Mouse (Mus musculus): ENCODE data around the gene Atp1a2.
"Not testable (repeated sequence)": the region's sequence is repeated elsewhere in the genome, so short reads cannot be mapped to it uniquely, and the experiment has no call there.

The Atp1a2 gene

DNA sequence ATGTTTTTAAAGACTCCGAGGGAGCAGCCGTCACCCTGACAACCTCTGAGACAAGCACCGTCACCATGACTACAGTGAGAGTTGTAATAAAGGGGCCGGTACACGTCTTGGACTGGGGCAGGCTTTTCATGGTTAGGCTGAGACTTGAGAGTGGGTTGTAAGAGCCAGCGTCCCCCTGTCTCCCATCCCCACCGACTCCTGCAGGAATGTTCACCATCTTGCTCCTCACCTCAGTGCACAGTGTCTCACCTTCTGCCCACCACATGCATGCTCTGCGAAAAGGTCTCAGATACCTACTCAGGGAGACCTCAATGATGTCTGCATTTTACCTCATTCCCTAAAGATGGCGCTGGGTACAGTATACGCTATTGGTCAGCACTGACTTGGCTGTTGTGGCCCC, 26.1 kb downstream of the Atp1a2 start:
- DNase-seq (ENCODE audit: low read depth), result no peak

GRCm38 (mm10) chr1:172271208-172271607, 26.7 kb downstream of the Atp1a2 start:
- DNase-seq (ENCODE audit: low read depth), result no peak

- DNase-seq (ENCODE audit: low read depth), result no peak
These were observed 36.3 kb downstream of the Atp1a2 start, which contains the start of gene Igsf8 for GRCm38 (mm10) chr1:172261477-172262078. Gene Igsf8, plus strand, starts transcription at chr1:172261641.

- DNase-seq (ENCODE audit: low read depth), result no peak
These were observed 39.5 kb downstream of the Atp1a2 start, which contains the start of gene Atp1a4 for GRCm38 (mm10) chr1:172258314-172258713. Gene Atp1a4, minus strand, starts transcription at chr1:172258414.

DNA sequence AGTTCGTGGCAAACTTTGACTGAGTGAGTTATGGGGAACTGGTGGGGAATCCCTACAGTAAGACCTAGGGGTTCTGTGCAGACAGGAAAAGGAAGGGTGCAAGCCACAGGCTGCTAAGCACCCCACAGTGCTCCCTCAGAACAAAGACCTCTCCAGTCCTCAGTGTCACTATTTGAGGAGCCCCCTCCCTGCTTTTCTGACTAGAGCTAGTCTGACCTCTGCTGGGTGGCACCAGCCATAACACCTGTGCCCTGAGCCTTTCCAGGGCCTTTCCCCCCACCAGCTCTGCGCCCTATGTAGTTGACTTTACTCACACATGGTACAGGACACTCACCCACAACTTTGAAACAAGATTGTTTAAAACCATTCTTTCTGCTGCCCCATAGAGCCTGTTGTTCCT, 50.2 kb downstream of the Atp1a2 start:
- DNase-seq (ENCODE audit: low read depth), result peak; percentile 57

GRCm38 (mm10) chr1:172247216-172247615, 50.6 kb downstream of the Atp1a2 start:
- DNase-seq (ENCODE audit: low read depth), result no peak

DNA sequence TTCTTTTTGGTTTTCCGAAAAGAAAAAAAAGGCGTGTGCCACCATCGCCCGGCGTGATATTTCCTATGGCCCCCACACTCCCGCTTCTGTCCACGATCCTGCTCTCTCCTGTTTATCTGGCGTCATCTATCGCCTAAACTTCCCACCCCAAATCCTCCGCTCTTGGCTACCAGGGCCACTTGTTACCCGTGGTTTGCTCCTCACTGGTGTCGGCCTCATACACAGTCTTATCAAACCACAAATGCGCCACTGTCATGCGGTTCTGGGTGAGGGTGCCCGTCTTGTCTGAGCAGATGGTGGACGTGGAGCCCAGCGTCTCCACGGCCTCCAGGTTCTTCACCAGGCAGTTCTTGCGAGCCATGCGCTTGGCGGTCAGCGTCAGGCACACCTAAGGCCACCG, 53.2 kb downstream of the Atp1a2 start:
- not testable (repeated sequence) for DNase-seq (ENCODE audit: low read depth)

- DNase-seq (ENCODE audit: low read depth), result no peak
These were observed 54.2 kb downstream of the Atp1a2 start for GRCm38 (mm10) chr1:172243547-172244205.

DNA sequence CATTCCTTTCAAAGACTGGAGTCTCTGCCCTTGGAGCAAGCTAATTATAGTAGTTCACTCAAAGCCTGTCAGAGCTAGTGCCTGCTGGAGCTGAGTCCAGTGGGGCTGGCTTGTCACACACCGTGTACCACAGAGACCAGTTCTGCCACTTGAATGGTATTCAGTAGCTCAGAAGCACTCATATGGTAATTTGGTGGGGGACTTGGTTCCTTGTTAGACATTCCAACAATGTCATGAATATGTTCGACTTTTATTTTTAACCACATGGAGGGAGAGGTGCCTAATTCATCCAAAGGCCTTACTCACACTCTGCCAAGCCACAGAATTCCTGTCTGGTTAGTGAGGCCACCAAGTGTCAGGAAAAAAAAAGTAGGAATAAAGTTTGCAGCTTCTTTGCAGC, 55.5 kb downstream of the Atp1a2 start:
- no peak for DNase-seq (ENCODE audit: low read depth)

GRCm38 (mm10) chr1:172240945-172241708, 56.7 kb downstream of the Atp1a2 start:
- no peak for DNase-seq (ENCODE audit: low read depth)

- no peak for DNase-seq (ENCODE audit: low read depth)
These were observed 68.6 kb downstream of the Atp1a2 start for GRCm38 (mm10) chr1:172229215-172229614.

DNA sequence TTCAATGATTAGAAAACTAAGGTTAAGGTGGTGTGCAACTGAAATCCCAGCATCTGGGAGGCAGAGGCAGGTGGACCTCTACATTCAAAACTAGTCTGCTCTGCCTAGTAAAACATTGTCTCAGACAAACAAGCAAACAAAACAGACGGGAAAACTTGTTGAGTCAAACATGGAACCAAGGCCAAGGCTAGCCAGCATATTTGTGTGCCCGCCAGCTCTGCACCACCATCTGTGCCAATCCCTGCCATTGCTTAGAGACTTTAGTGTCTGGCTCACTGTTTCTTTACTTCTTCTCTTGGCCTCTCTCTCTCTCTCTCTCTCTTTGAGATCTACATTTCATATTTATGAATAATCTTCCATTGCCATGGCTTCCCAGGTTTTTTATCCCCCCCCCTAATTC, 69.7 kb downstream of the Atp1a2 start:
- no peak for DNase-seq (ENCODE audit: low read depth)
